Mouse (Mus musculus) layer of hippocampus, adult 2 months (tissue): ENCODE measurements around the gene Dnah5. TPM values are rescaled to one million over a fixed set of nuclear protein-coding genes. Genes with fewer than 3 reads are reported as not detected.
"Not testable (repeated sequence)": the region's sequence is repeated elsewhere in the genome, so short reads cannot be mapped to it uniquely, and the experiment has no call there.

Experiments
- DNase-seq, 2 experiments: peaks; one replicate each; pipeline ENCODE4 v3.0.0; 2022; ENCODE audit warnings: low spot score in 2 of 2
- H3K27ac ChIP-seq: fragments of 200-600 bp; 2 replicates; pipeline ENCODE4 v1.8.1; 2022
- H3K4me3 ChIP-seq: fragments of 200-600 bp; 2 replicates; pipeline ENCODE4 v1.8.1; 2022; ENCODE audit warnings: mild to moderate bottlenecking
- CTCF ChIP-seq: fragments of 200-600 bp; conservative IDR thresholded peaks from 2 replicates; pipeline ENCODE4 v1.8.1; 2022; ENCODE audit warnings: antibody characterized with exemption, mild to moderate bottlenecking, moderate library complexity
- total RNA-seq, 2 experiments: library from RNA; stranded (reverse); gene quantifications; 2 replicates each; pipeline ENCODE4 v1.2.3; 2021

The Dnah5 gene
- total RNA-seq, 2 experiments from 2014 or later: 3.5 to 4.5 TPM

- TF ChIP-seq CTCF: no peak
- Histone ChIP-seq H3K4me3 (no peak overlapping the region), H3K27ac (no peak overlapping the region)
- DNase-seq: no peak
Measured at GRCm38 (mm10) chr15:28405136-28405535, 201.6 kb downstream of the Dnah5 start.

- no peak for TF ChIP-seq CTCF
- no peak for DNase-seq
- Histone ChIP-seq H3K4me3 (no peak overlapping the region), H3K27ac (no peak overlapping the region)
Measured at GRCm38 (mm10) chr15:28439702-28440101, 236.2 kb downstream of the Dnah5 start.

DNA sequence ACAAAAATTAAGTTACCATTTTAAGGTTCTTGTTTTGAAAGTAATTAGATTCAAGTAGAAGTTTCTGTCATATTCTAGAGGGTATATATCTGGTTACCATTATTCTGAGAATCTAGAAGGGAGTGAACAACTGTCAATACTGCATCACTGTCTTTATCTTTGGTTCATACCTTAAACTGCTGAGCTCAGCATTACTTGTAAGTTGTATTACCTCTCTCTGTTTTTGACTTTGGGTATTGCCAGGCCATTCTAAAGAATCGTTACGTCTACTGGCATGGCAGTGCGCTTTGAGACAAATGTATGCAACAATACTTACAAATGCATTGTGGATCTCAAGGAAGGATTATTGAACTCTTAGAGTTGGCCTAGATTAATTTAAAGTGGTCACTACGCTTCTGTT is 240.9 kb downstream of the Dnah5 start:
- TF ChIP-seq CTCF: no peak
- no peak for DNase-seq
- no peak overlapping the region for H3K4me3 ChIP-seq
- H3K27ac ChIP-seq: no peak overlapping the region

DNA sequence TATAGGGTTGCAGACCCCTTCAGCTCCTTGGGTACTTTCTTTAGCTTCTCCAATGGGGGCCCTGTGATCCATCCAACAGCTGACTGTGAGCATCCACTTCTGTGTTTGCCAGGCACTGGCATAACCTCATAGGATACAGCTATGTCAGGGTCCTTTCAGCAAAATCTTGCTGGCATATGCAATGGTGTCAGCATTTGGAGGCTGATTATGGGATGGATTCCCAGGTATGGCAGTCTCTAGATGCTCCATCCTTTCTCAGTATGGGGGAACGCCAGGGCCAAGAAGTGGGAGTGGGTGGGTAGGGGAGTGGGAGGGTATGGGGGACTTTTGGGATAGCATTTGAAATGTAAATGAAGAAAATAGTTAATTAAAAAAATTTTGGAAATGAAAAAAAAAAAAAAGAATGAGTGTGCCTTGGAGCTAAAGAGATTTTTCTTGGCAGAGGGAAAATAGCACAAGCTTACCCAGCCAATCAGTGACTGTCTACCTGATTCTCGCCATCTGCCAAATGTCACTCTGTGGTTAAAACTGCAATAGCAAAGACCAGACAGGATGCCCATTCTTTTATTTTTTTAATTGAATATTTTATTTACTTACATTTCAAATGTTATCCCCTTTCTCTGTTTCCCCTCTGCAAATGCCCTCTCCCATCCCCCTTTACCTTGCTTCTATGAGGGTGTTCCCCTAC is 257.7 kb downstream of the Dnah5 start:
- not testable (repeated sequence) for DNase-seq, H3K4me3 ChIP-seq, H3K27ac ChIP-seq

DNA sequence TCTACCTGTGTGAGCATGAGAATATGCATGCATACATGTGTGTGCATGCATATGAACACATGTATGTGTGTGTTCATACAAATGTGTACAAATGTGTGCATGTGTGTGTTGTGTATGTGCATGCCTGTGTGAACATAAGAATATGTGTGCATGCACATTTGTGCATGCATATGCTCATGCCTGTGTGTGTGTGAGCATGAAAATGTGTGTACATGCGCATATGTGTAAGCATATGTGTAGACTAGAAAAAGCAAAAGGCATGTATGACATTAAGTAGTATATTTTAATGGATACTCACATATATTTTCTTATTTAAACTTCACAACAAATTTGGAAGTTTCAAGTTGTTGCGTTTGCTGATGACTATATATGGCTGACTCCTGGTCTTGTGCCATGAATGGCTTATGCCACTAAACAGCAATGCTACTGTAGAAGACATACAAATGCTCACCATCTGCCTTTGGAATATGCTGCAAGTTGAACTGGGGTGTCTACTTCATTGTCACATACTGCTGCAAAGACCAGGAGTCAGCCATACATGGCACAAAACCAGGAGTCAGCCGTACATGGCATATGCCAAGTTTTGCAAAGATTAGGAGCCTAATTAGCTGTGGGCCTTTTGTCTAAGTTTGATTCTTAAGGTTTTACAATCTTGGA is 263.2 kb downstream of the Dnah5 start:
- DNase-seq: peak; percentile 45 to 65
- no peak for TF ChIP-seq CTCF
- no peak overlapping the region for H3K4me3 ChIP-seq
- no peak overlapping the region; the same call in 1 of the 2 replicates for H3K27ac ChIP-seq

- H3K27ac ChIP-seq: no peak overlapping the region
- H3K4me3 ChIP-seq: no peak overlapping the region
- DNase-seq: no peak
- no peak for TF ChIP-seq CTCF
Measured at GRCm38 (mm10) chr15:28473749-28474390, 270.3 kb downstream of the Dnah5 start.

GRCm38 (mm10) chr15:28502820-28503219 is 299.3 kb downstream of the Dnah5 start:
- peak; percentile 64 for TF ChIP-seq CTCF
- Histone ChIP-seq H3K4me3 (no peak overlapping the region), H3K27ac (no peak overlapping the region)
- no peak for DNase-seq

DNA sequence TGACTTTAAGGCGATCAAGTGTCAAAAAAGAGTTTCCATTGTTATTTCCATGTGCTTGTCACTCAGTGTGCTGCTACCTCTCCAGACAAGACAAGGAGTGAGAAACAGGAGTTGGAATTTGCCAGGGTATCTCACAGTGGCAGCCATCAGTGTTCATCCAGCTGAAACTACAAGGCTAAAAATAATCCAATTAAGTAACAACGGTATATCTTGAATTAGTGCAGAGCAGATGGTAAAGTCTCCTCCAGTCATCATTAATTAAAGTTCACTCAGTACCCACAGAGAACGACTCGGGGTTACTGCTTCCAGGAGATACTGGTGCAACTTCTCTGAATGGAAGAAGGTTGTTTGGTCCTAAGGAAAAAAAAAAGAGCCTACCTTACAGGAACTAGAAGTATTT is 311.6 kb downstream of the Dnah5 start:
- no peak for DNase-seq
- Histone ChIP-seq H3K27ac (no peak overlapping the region), H3K4me3 (no peak overlapping the region)
- TF ChIP-seq CTCF: no peak

Other genes with a start within 250 kb of the Dnah5 start
- 100 to 1,000 TPM; 321 to 333 TPM for gene Trio, start 177.9 kb upstream of the Dnah5 start, total RNA-seq